Mouse (Mus musculus): ENCODE data around the gene Amz1. TPM values are rescaled to one million over a fixed set of nuclear protein-coding genes. Genes with fewer than 3 reads are reported as not detected.

Gene Amz1
- polyA plus RNA-seq, 1 experiment from 2014 or later, result 3.9 TPM

- Histone ChIP-seq H3K27me3 (ENCODE audit: control insufficient read depth, insufficient read depth, low read length) (no peaks in the 10 kb centered on the region), H3K36me3 (replicated peaks; ENCODE audit: control insufficient read depth, insufficient read depth) (peaks cover 64% of the 10 kb centered on the region), H3K4me3 (replicated peaks; ENCODE audit: low read length) (no peak overlapping the region), H3K4me1 (replicated peaks; ENCODE audit: control insufficient read depth, insufficient read depth, low read length) (peaks cover 4% of the 10 kb centered on the region), H3K4me2 (replicated peaks) (no peak overlapping the region), H3K9me3 (ENCODE audit: control insufficient read depth, low read length) (no peaks in the 10 kb centered on the region), H3K9ac (no peak overlapping the region), H3K27ac (no peak overlapping the region)
- ATAC-seq (ENCODE audit: low FRiP score), result no peak
- 87% methylated on average over 7 of the region's 7 CpGs for WGBS
- DNase-seq (ENCODE audit: low spot score), result no peak
Observed at GRCm38 (mm10) chr5:140695987-140696386, 27.9 kb upstream of the Amz1 start.

DNA sequence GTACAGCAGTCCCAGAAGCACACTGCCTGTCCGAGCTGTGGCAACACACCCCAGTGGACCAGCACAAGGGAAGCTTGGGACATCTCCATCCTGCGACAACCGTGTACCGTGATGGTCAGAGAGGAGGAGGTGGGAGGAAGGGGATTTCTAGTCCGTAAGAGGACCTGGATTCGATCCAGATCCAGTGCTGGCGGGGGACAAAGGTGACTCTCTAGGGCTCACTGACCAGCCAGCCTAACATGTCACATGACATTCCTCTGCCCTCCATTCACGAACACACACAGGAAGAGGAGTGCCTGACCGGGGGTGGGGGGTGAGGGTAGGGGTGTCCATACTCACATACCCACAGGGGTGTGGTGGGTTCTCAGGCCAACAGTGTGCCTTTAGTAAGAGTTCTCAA lies 24.2 kb upstream of the Amz1 start:
- 82% methylated on average over 9 of the region's 9 CpGs for whole genome bisulfite sequencing
- Histone ChIP-seq H3K27ac (no peak overlapping the region), H3K9ac (no peak overlapping the region)

GRCm38 (mm10) chr5:140701661-140702060 lies 22.3 kb upstream of the Amz1 start:
- Histone ChIP-seq H3K27me3 (ENCODE audit: control insufficient read depth, insufficient read depth, low read length) (no peaks in the 10 kb centered on the region), H3K36me3 (replicated peaks; ENCODE audit: control insufficient read depth, insufficient read depth) (peaks cover 17% of the 10 kb centered on the region), H3K9ac (peak overlapping the region; percentile 78), H3K4me3 (replicated peaks; ENCODE audit: low read length) (peak overlapping the region; percentile 64), H3K4me1 (replicated peaks; ENCODE audit: control insufficient read depth, insufficient read depth, low read length) (peaks cover 30% of the 10 kb centered on the region), H3K4me2 (replicated peaks) (peak overlapping the region; percentile 87), H3K9me3 (ENCODE audit: control insufficient read depth, low read length) (no peaks in the 10 kb centered on the region), H3K27ac (peak overlapping the region; percentile 86)
- ATAC-seq (ENCODE audit: low FRiP score) (peak; percentile 2), DNase-seq (ENCODE audit: low spot score) (no peak)
- under 1% methylated on average over 25 of the region's 25 CpGs for WGBS

More for the DNA sequence above, 24.2 kb upstream of the Amz1 start:
- Histone ChIP-seq H3K4me1 (replicated peaks; ENCODE audit: control insufficient read depth, insufficient read depth, low read length) (peaks cover 19% of the 10 kb centered on the region), H3K4me2 (replicated peaks) (no peak overlapping the region), H3K9me3 (ENCODE audit: control insufficient read depth, low read length) (no peaks in the 10 kb centered on the region), H3K27me3 (ENCODE audit: control insufficient read depth, insufficient read depth, low read length) (no peaks in the 10 kb centered on the region), H3K4me3 (replicated peaks; ENCODE audit: low read length) (no peak overlapping the region), H3K36me3 (replicated peaks; ENCODE audit: control insufficient read depth, insufficient read depth) (peaks cover 30% of the 10 kb centered on the region)
- DNase-seq (ENCODE audit: low spot score) (no peak), ATAC-seq (ENCODE audit: low FRiP score) (no peak)

- H3K4me3 ChIP-seq (replicated peaks; ENCODE audit: low read length), result peak within 1 kb of the TSS; percentile 64
- peaks cover 13% of the 10 kb centered on the region for H3K36me3 ChIP-seq (replicated peaks; ENCODE audit: control insufficient read depth, insufficient read depth)
- ATAC-seq (ENCODE audit: low FRiP score) (peak; percentile 53), DNase-seq (ENCODE audit: low spot score) (peak; percentile 94)
- H3K9ac ChIP-seq, result peak within 1 kb of the TSS; percentile 78
- peaks cover 33% of the 10 kb centered on the region for H3K4me1 ChIP-seq (replicated peaks; ENCODE audit: control insufficient read depth, insufficient read depth, low read length)
- no peaks in the 10 kb centered on the region for H3K27me3 ChIP-seq (ENCODE audit: control insufficient read depth, insufficient read depth, low read length)
- H3K9me3 ChIP-seq (ENCODE audit: control insufficient read depth, low read length), result no peaks in the 10 kb centered on the region
- peak within 1 kb of the TSS; percentile 86 for H3K27ac ChIP-seq
- WGBS, result under 1% methylated on average over 32 of the region's 33 CpGs
- H3K4me2 ChIP-seq (replicated peaks), result peak within 1 kb of the TSS; percentile 87
Observed at GRCm38 (mm10) chr5:140702103-140702513, 21.8 kb upstream of the Amz1 start, which contains the start of gene Iqce. TSS of gene Iqce (minus strand) at chr5:140702378.

GRCm38 (mm10) chr5:140702618-140703175 lies 21.2 kb upstream of the Amz1 start:
- Histone ChIP-seq H3K4me2 (replicated peaks) (peak overlapping the region; percentile 87), H3K9ac (peak overlapping the region; percentile 78), H3K4me3 (replicated peaks; ENCODE audit: low read length) (peak overlapping the region; percentile 64), H3K27ac (peak overlapping the region; percentile 86; the same call in 1 of the 2 replicates), H3K27me3 (ENCODE audit: control insufficient read depth, insufficient read depth, low read length) (no peaks in the 10 kb centered on the region), H3K9me3 (ENCODE audit: control insufficient read depth, low read length) (no peaks in the 10 kb centered on the region), H3K36me3 (replicated peaks; ENCODE audit: control insufficient read depth, insufficient read depth) (peaks cover 13% of the 10 kb centered on the region; the same call in 1 of the 2 replicates), H3K4me1 (replicated peaks; ENCODE audit: control insufficient read depth, insufficient read depth, low read length) (peaks cover 33% of the 10 kb centered on the region)
- ATAC-seq (ENCODE audit: low FRiP score) (no peak), DNase-seq (ENCODE audit: low spot score) (no peak)
- 56% methylated on average over 19 of the region's 19 CpGs for WGBS

DNA sequence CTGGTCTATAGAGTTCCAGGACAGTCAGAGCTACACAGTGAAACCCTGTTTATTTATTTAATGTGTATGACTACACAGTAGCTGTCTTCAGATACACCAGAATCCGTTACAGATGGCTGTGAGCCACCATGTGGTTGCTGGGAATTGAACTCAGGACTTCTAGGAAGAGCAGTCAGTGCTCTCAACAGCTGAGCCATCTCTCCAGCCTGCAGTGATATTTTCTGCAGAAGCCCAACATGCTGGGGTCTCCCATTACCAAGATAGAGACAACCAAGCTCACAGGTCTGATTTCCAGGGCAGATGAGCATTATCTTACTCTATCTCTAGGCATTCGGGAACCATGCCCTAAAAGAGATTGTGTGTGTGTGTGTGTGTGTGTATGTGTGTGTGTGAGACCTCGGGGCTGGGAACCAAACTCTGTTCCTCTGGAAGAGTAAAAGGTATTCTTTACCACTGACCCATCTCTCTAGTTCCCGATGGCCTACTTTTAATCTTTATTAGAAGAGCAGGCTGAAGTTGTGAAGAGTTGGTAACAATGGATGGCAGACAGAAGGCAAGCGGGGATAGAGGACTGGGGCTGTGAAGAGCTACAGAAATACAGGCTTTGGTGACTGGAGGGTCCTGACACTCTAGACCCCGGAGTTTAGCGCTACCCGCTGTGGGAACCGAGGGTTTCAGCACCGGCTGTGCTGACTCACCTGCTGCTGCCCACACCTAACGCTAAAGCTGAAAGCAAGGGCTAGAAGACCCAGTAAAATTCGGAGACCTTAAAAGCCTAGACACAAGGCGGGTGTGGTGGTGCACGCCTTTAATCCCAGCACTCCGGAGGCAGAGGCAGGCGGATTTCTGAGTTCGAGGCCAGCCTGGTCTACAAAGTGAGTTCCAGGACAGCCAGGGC lies 20.2 kb upstream of the Amz1 start:
- 41% methylated on average over 17 of the region's 17 CpGs for WGBS
- peaks cover 33% of the 10 kb centered on the region for H3K4me1 ChIP-seq (replicated peaks; ENCODE audit: control insufficient read depth, insufficient read depth, low read length)

GRCm38 (mm10) chr5:140704378-140705251 lies 19.3 kb upstream of the Amz1 start, which contains the start of gene Brat1:
TSS of gene Brat1 (plus strand) at chr5:140705011.
- Histone ChIP-seq H3K4me3 (replicated peaks; ENCODE audit: low read length) (peak within 1 kb of the TSS; percentile 76), H3K9me3 (ENCODE audit: control insufficient read depth, low read length) (no peaks in the 10 kb centered on the region), H3K36me3 (replicated peaks; ENCODE audit: control insufficient read depth, insufficient read depth) (peaks cover 8% of the 10 kb centered on the region), H3K4me2 (replicated peaks) (peak within 1 kb of the TSS; percentile 86), H3K27me3 (ENCODE audit: control insufficient read depth, insufficient read depth, low read length) (no peaks in the 10 kb centered on the region), H3K27ac (peak within 1 kb of the TSS; percentile 89), H3K9ac (peak within 1 kb of the TSS; percentile 89), H3K4me1 (replicated peaks; ENCODE audit: control insufficient read depth, insufficient read depth, low read length) (peaks cover 33% of the 10 kb centered on the region)
- DNase-seq (ENCODE audit: low spot score), result peak; percentile 99
- under 1% methylated on average over 69 of the region's 69 CpGs for WGBS
- peak; percentile 94 for ATAC-seq (ENCODE audit: low FRiP score)

More for the DNA sequence above, 20.2 kb upstream of the Amz1 start:
- no peaks in the 10 kb centered on the region for H3K27me3 ChIP-seq (ENCODE audit: control insufficient read depth, insufficient read depth, low read length)
- H3K27ac ChIP-seq, result peak overlapping the region; percentile 89
- peak overlapping the region; percentile 48 for H3K4me2 ChIP-seq (replicated peaks)
- DNase-seq (ENCODE audit: low spot score) (no peak), ATAC-seq (ENCODE audit: low FRiP score) (no peak)
- H3K4me3 ChIP-seq (replicated peaks; ENCODE audit: low read length), result peak overlapping the region; percentile 76
- no peak overlapping the region for H3K9ac ChIP-seq
- H3K9me3 ChIP-seq (ENCODE audit: control insufficient read depth, low read length), result no peaks in the 10 kb centered on the region
- H3K36me3 ChIP-seq (replicated peaks; ENCODE audit: control insufficient read depth, insufficient read depth), result peaks cover 13% of the 10 kb centered on the region

GRCm38 (mm10) chr5:140705501-140706171 lies 18.3 kb upstream of the Amz1 start:
- DNase-seq (ENCODE audit: low spot score) (no peak), ATAC-seq (ENCODE audit: low FRiP score) (no peak)
- Histone ChIP-seq H3K4me2 (replicated peaks) (peak overlapping the region; percentile 86), H3K27me3 (ENCODE audit: control insufficient read depth, insufficient read depth, low read length) (no peaks in the 10 kb centered on the region), H3K4me3 (replicated peaks; ENCODE audit: low read length) (peak overlapping the region; percentile 76), H3K4me1 (replicated peaks; ENCODE audit: control insufficient read depth, insufficient read depth, low read length) (peaks cover 31% of the 10 kb centered on the region), H3K9ac (peak overlapping the region; percentile 89), H3K9me3 (ENCODE audit: control insufficient read depth, low read length) (no peaks in the 10 kb centered on the region), H3K27ac (peak overlapping the region; percentile 89), H3K36me3 (replicated peaks; ENCODE audit: control insufficient read depth, insufficient read depth) (peaks cover 18% of the 10 kb centered on the region)
- 65% methylated on average over 7 of the region's 7 CpGs for WGBS

Data from hindbrain, embryonic 14.5 days (tissue).